Mouse (Mus musculus) granulocyte monocyte progenitor cell, adult 5-6 weeks (primary cell): ENCODE measurements around the gene Nfib. TPM values are rescaled to one million over a fixed set of nuclear protein-coding genes. Genes with fewer than 3 reads are reported as not detected.

ENCODE experiments used
- ATAC-seq: replicated peaks from 2 replicates; pipeline ENCODE4 v1.8.0; 2016; ENCODE audit warnings: mild to moderate bottlenecking, moderate TSS enrichment, inconsistent platforms; ENCODE audit not compliant: poor library complexity, severe bottlenecking
- total RNA-seq, 2 experiments: library from RNA; stranded (forward) in 1 of 2; stranded (reverse) in 1 of 2; fragments of 200-712, 200-1000 nt in 1 of 2; fragments of >200 nt in 1 of 2; fragmentation: Nextera tagmentation in 1 of 2; gene quantifications; 2 replicates each; pipeline ENCODE4 v1.2.3; 2014 to 2017

The Nfib gene
- total RNA-seq, 2 experiments from 2014 or later = not detected

GRCm38 (mm10) chr4:82479394-82479793, 226.2 kb downstream of the Nfib start:
- ATAC-seq = no peak

GRCm38 (mm10) chr4:82477742-82478141, 227.8 kb downstream of the Nfib start:
- ATAC-seq = no peak

GRCm38 (mm10) chr4:82476411-82476810, 229.1 kb downstream of the Nfib start:
- ATAC-seq = no peak

- ATAC-seq = no peak
Measured at GRCm38 (mm10) chr4:82474334-82474733, 231.2 kb downstream of the Nfib start.

DNA sequence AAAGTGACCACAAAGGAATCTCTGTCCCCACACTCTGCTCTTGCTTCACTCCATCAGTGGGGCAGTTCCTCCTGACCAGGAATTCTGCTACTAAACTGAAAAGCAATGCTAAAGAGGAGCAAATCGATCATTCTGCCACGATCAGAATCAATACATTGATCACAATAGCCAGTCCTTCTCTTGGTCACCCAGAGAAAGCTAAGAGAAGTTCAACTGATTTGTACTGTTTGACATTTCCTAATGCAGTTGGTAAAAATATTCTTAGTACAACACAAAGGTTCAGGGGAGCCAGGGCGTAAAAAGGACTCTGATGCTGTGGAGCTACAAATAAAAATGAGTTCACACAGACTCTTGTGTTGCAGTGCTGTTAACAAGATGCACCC, 234.6 kb downstream of the Nfib start:
- ATAC-seq = no peak

GRCm38 (mm10) chr4:82470212-82470937, 235.2 kb downstream of the Nfib start:
- no peak for ATAC-seq

DNA sequence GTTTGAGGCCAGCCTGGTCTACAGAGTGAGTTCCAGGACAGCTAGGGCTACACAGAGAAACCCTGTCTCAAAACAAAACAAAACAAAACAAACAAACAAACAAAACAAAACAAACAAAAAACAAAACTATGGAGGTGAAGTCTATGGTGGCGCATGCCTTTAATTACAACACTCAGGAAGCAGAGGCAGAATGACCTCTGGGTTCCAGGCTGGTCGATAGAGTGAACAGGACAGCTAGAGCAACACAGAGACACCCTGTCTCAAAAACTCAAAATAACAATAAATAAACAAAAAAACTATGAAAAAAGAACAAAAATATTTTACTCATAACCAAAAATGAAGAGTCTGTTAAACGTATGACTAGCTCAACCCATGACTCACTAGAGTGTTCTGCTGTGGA, 236.6 kb downstream of the Nfib start:
- no peak for ATAC-seq

- ATAC-seq = no peak
Measured at GRCm38 (mm10) chr4:82466717-82467116, 238.8 kb downstream of the Nfib start.

DNA sequence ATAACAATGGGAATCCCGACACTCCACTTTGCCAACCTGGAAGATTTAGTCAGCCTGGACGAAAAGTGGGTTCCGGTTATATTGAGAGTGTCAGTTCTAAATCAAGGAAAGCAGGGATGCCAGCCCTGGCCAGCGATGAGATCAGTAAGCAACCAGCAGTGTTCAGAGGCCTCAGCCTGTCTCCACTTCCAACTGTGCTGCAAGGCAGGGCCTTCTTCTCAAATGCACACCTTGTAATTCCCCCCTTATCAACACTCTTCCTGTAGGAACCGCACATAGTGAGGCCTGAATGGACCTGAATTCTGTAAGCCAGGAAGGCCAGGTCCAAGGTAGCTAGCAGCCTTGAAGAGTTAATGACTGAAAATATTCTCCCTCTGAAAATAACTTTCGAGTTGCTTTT, 239.4 kb downstream of the Nfib start:
- no peak for ATAC-seq

DNA sequence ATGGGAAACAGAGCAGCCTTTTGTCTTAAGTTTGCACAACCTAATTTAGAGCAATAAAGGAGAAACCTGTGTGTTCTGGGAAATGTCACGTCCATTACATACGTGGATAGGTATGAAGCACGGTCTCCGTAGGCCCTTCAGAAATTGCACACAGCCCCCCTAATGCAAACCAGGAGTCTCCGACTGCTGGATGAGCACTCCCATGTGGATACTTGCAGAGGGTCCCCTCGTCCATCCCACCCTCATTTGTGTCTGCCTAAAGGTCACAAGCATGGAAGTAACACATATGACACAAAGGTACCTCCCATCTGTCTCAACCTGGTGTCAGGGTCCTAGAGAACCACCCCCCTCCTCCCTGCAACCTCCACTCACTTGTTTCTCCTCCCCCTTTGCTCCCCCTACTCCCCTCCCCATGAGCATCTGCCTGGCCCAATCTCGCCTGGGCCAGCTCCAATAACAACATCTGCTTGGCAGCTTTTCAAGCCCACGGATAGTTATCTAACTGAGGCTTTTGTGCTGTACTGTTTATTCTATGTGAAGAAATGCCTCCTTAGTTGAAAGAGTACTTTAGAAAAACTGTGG, 241.4 kb downstream of the Nfib start:
- no peak for ATAC-seq

DNA sequence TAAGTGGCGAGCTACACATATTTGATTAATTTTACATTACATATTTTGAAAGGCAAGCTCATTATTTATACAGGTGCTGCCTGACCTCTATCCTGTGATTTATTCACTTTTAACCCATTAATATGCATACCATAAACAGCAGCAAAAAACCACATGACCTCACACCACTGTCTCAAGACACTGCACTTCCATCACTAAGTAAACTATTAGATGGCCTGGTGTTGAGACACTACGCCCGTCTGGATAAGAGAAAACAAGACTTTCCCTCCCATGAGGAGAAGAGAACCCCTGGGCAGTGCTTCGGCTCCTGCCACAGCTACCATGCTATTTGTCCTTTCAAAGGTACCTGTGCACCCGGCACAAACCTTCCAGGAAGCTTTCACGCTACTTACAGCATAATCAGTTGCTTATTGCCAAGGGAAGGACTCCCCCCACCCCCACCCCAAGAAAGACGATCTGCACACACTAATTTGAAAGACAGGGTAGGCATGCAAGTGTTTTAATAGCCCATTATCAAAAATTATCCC, 242.3 kb downstream of the Nfib start:
- no peak for ATAC-seq

DNA sequence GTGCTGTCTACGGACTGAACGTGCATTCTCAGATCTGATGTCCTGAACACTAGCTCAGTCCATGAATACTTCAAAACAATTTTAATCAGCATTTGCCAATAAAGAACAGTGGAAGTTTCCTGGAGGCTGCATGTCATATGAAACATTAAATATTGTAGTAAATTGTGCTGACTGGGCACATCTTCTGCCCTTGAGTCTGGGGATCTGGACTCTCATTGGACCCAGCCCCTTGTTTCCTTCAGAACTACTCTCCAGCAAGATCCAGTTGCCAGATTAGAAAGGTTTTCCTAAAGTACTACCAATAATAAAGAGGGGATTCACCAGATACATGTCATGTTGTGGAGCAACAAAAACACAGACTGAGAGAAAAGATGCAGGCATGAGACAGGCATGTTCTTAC, 243.9 kb downstream of the Nfib start:
- no peak for ATAC-seq

GRCm38 (mm10) chr4:82458895-82459294, 246.7 kb downstream of the Nfib start:
- ATAC-seq = no peak

GRCm38 (mm10) chr4:82456908-82457307, 248.6 kb downstream of the Nfib start:
- no peak for ATAC-seq

DNA sequence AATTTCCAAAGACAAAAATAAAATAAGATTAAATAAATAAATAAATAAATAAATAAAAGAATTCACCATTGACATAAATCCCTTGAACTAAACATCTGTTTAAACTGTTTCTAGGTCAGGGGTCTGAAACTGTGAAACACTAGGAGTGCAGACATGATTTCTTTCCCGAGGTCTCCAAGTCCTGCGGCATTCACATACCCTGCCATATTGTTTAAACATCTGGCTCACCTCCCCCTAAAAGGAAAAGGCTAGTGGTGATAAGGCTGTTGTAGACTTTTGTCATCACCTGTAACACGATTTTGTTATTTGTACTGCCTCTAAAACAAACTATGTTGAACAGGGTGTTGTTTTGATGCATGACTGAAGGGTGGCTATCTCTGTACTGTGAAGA, 249.2 kb downstream of the Nfib start:
- ATAC-seq = no peak

DNA sequence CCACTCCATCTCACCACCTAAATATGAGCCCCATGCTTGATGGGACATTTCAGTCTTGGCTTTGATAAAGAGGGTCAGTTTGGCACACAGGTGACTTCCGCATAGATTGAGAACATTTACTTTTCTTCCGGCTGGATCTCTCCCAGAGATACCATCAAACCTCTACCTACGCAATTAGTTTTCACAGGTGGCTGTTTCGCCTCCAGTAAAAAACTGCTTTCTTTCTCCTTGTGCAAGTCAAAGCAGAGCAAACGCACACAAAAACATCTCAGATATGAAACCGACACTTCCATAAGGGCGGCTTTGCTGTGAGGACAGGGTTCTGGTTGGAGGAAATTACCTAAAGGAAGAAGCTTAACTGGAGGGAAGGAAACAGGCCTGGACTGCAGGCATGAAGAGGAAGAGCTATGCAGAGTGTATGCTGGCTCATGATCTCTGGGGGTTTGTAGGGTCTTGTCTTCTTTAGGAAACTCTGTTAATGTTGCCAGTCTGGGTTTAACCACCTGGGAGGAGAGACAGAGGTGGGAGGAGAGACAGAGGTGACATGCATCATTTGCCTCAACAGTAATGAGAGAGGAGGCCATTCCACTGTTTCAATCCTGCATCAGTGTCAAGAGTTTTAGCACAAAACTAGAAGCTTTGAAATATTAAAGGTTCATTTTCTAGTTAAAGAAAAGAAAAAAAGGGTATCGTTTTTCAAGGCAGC, 249.8 kb downstream of the Nfib start:
- no peak for ATAC-seq

DNA sequence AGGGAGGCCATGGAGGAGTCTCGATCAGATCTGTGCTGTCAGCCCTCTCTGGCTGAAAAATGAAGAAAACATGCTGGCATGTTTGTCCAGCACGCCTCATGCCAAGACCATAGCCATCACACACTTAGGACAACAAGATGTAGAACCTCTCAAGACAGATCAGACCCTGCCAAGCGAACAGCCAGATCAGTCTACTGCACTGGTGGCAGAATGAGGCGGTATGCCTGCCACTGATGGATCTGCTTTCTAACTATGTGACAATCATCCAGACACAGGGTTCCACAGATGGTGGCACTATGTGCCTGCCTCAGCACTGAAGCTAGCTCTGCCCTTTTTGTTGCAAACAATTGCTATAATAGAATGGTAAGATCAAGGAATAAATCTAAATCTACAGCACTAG, 250.6 kb downstream of the Nfib start:
- no peak for ATAC-seq

GRCm38 (mm10) chr4:82453341-82453740, 252.2 kb downstream of the Nfib start:
- no peak for ATAC-seq

GRCm38 (mm10) chr4:82452905-82453304, 252.6 kb downstream of the Nfib start:
- ATAC-seq = no peak

GRCm38 (mm10) chr4:82447061-82447671, 258.4 kb downstream of the Nfib start:
- ATAC-seq = no peak

GRCm38 (mm10) chr4:82444078-82444477, 261.5 kb downstream of the Nfib start:
- ATAC-seq = no peak
